Mouse (Mus musculus): ENCODE measurements at regions not wholly inside any gene's neighbourhood (a gene's known extent, or its start where the extent isn't known, plus 50 kb on each side); places are given as distances from the start of the nearest gene placed in this dataset.

DNA sequence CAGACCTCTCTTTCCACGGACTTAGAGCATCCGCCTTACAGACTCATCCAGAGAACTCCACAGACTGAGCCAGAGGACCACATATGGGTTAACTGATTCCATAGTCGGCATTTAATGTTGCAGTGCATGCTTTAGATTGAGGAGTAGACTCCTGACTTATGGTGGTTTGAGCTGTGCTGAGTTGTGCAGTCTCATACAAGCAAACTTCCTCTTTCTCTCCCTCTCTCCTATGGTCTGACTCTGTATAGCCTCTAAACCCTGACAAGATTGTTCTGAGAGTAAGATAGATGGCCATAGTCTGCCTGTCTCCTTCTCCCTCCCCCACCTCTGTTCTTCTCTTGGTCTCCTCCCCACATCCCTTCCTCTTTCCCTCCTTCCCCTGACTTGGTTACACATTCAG, 616.0 kb downstream of the Ryr2 start:
- DNase-seq (ENCODE audit: low spot score): no peak

DNA sequence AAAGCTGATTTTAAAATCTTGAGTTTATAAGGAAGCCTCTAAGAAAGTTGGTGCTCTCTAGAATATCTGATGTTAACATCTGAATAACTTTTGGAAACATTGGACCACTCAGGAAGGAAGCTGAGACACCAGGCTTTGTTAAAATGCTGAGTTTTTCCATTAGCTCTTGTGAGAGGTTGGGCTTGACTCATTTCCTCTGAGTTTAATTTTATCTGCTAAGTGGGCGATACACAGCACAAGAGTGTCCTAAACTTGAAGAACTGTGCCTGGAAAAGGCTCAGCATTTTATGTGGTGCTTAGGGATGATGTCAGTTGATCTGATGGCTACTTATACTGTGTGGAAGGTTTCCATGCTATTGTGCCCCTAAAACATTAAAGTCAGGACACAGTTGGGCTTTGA, 623.6 kb downstream of the Ryr2 start:
- DNase-seq (ENCODE audit: low spot score): no peak

DNA sequence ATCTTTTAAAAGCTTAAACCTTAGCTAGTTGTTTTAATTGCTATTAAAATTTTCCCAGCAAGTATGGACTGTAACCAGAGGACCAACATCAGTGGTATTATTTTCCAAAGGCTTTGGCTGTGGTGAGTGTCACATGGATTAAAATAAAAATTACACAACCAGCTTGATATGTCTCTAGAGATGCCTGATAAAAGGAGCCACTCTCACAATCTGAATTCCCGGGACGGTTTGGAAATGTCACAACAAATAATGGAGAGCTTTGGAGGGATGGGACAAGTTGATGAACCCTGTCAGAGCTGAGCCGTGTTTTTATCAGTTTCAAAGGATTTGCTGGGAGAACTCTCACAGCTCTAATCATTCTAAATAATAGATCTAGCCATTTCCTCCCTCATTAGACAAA, 624.0 kb downstream of the Ryr2 start:
- no peak for DNase-seq (ENCODE audit: low spot score)

DNA sequence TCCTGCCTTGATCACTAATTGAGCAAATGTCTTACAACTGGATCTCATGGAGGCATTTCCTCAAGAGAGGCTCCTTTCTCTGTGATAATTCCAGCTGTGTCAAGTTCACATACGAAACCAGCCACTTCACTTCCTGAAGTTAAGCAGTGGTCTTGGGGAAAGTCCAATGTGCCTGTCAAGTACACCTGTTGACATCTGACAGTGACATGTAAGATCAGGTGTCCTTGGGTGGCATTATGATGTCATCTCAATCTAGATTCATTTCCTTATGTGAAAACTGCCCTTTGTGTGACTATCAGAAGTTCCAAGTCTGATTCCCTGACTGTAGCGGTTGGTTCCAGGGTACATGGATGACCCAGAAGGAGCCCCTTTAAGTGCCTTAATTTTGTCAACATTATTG, 646.5 kb downstream of the Ryr2 start:
- DNase-seq (ENCODE audit: low spot score): no peak

DNA sequence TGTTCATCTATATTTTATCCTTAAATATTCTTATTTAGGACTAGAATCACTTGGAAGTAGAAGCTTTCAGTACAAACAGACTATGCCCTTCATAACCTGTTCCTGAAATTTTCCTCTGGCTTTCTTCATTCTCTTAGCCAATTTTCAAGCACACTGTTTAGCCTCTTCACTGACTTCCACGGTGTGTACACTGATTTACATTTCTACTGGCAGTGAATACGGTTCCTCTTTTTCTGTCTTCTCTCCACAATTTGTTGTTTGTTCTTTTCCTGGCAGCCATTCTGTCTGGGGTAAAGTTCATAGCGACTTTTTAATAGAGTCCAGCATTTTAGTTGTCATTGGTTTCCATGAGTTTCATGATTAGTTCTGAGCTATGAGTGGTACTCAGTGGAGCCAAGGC, 651.6 kb downstream of the Ryr2 start:
- no peak for DNase-seq (ENCODE audit: low spot score)

DNA sequence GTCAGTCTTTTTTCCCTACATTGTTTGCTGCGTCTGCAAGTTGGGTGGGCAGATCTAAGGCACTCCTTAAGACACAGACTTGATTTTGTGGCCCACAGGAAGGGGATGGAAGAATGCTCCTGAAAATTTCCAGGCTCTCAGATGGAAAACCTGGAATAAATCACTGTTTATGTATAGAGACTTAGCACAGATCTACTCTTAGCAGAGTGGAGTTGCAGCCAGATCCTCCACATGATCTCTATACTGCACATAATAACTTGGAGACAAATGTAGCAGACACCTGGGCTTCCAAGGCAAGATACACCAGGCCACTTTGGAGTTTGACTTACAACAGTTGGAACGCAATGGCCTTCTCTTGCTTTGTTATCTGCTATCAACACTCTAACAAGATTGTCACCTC, 654.3 kb downstream of the Ryr2 start:
- no peak for DNase-seq (ENCODE audit: low spot score)

DNA sequence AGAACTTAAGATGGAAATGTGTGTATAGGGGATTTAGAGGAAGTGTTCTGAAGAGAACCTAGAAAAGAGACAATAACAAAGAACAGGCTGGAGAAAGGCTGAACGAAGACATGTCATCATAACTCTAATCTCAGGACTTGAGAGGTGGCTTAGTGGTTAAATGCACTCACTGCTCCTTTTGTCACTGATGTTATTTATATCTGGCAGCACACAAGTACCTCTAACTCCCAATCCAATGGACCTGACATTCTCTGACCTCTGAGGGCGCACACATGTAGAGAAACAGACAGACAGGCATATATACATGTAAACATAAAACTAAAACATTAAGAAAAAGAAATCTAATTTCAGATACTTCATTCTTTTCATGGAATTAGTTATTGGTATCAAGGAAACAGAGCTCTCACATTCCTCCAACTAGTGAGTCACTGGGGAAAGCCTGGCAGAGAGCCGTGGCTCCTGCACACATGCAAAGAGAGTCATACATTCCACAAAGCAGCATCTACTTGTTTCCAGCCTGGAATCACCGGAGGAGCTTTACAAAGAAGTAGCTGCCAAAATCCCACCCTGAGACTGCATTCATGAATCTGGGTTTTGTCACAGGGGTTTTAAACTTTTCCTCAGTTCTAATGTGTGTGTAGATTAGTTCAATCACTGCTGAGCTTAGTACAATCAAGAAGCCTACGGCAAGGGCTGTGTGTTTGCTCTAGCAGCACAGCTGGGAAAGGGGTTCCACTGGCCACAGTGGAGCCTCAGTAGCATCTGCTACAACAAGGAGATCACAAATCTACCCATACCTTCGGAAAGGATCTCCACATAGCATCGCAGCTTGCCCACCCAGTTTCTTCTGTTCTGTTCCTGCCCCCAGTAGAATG, 674.0 kb downstream of the Ryr2 start:
- no peak for DNase-seq (ENCODE audit: low spot score)

DNA sequence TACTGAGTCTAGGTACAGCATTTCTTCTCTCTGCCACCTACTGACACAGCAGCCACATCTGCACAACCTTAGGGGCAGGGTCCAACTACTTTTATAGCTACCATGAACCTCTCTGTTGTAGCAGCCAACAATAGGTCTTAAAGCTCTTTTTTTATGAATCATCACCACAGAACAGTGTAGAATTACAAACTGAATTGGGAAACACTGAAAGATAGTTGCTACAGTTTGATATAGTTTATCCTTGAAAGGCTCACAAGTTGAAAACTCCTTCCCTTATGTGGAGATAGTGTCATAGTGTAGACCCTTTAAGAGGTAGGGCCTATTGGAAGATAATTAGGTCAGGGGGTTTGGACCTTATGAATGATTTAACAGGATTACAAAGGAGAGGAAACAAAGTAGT, 679.9 kb downstream of the Ryr2 start:
- no peak for DNase-seq (ENCODE audit: low spot score)

DNA sequence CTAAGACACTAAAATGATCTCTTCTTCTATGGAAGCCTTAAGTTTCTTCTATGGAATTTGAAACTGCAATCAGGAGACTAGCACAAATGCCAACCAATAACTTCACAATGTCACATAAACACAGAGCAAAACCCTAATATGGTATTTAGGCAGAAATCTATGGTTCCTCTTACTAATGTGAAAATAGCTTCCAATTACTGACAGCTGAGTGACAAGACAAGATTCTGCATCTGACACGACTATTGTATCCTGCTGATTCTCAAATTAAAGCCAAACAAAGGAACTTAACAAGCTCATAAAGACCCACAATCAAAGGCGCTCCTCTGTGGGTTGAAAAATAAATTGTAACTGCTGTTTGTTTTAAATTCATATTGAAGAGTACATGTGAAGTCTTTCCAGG, 714.7 kb downstream of the Ryr2 start:
- peak; percentile 61 for DNase-seq (ENCODE audit: low spot score)

DNA sequence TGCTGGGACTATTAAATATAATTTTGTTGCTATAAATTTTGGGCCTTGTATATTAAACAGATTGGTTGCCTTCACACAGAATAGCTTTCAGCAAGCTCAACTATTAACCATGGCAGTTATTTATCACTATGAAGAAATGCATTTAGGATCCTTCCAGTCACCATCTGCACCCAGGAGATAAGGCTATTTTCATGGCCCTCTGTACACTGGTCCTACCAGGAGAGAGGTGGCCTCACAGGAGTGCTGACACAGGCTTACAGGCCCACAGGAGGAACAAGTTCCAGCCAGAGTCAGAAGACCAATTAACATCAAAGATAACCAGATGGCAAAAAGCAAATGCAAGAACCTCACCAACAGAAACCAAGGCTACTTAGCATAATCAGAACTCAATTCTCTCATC, 731.3 kb downstream of the Ryr2 start:
- no peak for DNase-seq (ENCODE audit: low spot score)

DNA sequence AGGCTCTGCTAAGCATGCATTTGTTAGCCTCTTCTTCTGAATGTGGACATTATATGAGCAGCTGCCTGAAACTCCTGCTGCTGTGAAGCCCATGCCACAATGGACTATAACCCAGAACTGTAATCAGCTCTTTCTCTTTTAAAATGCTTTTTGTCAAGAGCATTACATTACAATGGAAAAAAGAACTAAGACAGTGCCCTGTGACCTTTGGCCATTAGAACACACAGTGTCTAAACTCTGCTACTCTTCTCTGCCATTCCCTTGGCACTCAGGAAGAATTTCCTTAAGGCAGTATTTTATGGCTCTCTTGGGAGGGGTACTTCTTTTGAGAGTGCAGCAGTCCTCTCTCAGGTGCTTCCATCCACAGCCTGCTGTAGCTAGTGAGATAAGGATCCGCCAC, 737.3 kb downstream of the Ryr2 start:
- no peak for DNase-seq (ENCODE audit: low spot score)

DNA sequence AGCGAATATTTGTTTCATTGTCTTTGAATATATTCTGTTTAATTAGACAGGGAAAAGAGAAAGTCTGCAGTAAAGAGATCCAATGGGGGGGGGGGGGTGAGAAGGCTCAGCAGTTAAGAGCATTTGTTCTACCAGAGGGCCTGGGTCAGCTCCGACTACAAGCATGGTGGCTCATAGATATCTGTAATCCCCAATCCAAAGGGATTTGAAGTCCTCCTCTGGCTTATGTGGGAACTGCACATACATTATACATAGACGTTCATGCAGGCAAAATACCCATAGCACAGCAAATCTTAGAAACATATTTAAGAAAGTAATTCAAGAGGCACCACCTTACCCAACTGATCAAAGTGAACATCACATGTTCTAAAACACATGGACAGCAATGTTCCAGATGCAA, 743.9 kb downstream of the Ryr2 start:
- no peak for DNase-seq (ENCODE audit: low spot score)

DNA sequence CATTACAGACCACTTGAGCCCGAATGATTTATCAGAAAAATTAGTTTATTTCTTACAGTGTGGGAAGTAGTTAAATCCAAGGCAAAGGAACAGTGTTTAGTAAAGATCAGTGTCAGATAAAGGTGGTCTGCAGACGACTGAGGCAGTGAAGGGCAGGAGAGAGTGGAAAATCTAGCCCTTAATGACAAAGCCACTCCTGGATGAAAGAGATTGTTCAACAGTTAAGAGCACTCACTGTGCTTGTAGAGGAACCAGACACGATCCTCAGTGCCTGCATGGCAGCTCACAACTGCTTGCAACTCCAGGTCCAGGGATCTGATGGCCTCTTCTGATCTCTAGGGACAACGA, 758.3 kb downstream of the Ryr2 start:
- no peak for DNase-seq (ENCODE audit: low spot score)

DNA sequence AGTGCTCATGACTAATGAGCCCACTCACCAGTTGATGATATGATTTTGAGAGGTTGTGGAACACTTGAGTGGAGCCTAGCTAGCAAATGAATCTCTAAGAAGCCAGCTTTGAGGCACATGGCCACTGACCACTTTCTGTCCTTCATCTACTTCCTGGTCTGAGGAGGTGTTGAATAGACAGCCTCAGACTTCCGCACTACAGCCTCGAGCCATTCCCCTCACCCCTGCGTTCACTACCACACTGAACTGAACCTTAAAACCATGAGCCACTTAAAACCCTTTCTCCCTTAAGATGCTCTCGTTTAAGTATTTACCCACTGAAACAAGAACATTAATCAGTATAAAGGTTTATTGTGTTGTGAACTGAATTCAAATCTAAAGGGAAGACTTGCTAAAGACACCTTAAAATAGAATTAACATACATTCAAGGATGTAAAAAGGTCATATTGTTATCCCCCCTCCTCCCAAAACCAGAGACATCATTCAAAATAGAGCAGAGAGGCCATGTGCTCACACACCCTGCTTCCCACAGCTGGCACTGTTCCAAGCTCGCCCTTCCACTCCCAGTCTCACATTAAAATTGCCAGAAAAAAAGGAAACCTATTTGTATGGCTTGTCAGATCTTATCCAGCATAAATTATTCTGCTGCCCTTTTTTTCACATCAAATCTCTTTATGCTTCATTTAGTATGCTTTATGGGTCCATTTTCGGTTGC, 758.8 kb downstream of the Ryr2 start:
- DNase-seq (ENCODE audit: low spot score): peak; percentile 38

DNA sequence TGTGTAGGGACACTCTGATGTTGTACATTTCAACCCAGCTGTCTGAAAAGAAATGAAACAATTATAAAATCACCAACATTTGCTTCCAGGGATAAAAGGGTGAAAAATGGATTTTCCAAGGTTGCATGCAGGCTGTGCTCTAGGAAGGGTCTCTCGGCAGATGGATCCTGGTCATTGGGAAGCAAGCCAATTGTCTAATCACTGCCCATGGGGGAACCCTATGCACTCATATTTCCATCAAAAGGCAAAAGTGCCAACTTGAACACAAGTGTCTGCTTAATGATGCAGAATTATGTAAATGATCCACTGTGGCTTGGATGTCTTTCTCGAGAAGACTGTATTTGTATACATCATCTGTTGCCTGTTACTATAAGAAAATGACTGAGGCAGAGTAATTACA, 762.2 kb downstream of the Ryr2 start:
- DNase-seq (ENCODE audit: low spot score): no peak

DNA sequence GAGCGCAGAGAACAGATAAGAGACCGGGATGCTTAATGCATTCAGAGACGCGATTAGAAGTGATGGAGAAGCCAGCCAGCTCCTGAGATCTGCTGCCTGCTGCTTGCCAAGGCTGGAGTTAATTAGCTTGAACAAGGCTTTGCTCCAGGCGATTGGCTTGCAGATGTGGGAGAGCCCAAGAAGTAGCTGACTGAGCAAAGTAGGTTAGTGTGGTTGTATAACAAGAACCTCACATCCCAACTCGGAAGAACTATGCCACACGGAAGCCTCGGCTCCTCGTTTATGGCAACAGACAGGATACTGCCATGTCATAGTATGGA, 768.5 kb downstream of the Ryr2 start:
- DNase-seq (ENCODE audit: low spot score): peak; percentile 15

DNA sequence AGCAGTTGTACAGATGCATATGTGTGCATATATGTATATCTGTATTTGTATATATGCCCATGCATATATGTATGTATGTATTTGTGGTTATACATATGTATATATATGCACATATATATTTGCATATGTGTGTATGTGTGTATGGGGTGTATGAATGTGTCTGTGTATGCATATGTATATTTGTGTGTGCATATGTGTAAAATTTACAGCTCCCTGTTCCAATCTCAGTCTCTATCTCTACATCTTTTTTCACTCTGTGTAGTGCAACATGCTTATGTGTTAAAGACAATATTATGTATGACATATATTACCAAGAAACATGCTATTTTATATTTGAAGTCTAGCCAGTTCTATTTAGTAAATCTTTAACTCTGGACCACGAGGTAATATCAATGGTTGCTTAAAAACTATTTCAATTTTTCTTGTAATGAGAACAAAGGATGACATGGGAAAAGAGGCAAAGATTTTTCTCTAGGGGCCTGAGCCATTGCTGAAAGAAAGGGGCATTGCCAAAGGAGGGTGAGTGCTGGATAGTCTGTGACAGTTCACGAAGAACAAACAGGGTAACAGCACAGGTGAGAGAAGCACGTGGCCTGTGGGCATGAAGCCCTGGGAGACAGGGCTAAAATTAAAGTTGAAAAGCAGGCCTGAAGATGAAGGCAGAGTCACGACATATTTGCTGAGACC, 769.0 kb downstream of the Ryr2 start:
- DNase-seq (ENCODE audit: low spot score): no peak

DNA sequence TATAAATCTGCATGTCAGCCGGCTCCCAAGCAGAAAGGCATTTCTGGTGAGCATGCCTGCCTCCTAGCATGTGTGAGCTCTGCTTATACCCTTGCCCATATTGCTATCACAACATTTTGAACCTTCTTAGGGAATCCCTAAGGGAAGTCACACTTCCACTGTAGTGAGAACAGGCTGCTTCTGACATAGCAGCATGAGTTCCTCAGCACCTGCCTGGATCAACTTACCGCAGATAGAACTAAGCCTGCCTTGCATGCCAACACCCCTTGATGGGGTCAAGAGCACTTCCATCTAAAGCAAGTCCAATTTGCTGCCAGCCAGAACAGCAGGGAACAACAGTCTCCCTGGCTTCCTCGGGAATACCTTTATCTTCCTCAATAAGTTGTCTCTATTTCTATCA, 769.8 kb downstream of the Ryr2 start:
- DNase-seq (ENCODE audit: low spot score): no peak

DNA sequence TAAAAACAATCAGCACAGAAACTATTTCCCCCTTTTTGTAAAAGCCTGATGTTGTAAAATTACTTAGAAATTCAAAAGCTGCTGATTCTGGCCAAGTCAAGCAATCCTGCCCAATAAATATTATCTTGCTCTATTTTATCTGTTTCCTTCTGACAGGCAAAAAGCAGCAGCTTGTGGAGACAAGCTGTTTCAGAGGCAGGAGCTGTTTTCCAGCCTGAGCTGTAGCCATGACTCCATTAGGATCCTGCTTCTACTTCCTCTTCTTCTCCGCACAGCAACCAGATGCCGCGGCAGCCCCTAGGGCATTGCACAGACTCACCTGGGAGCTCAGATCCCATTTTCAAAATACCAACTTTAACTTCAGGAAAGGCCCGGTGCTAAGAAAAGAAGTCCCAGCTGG, 774.8 kb downstream of the Ryr2 start:
- no peak for DNase-seq (ENCODE audit: low spot score)

DNA sequence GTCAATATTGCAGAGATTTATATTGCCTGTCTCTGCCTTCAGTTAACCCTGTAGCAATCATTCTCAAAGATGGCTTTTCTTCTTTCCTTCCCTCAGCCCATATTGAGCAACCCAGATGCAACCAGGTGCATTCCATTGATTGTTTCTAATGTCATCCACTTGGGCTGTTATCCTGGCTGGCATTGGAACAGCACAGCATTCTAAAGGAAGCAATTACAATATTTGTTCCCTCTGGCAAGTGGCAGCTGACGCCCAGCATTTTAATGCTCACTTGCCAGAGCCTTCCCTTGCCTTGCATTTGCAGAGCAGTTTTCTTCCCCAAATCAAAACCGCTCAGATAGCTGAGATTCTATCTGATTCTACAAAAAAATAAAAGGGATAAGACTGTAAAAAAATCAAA, 798.0 kb downstream of the Ryr2 start:
- no peak for DNase-seq (ENCODE audit: low spot score)

DNA sequence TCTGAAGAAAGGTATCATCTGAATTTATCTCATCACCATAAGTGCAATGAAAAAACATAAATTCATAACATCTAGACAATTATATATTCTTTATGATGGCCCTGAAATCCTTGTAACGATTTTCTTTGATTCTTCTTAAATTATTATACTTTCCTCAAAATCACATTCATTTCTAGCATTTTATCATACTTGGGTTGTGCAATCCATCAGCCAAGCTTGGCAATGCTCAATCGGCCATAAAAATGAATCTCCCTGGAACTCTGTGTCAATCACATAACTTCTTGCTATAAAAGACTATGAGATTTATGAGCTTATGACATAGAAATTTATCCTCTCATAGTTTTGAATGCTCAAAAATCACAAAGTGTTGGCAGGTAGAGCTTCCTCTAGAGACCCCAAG, 811.3 kb downstream of the Ryr2 start:
- no peak for DNase-seq (ENCODE audit: low spot score)

DNA sequence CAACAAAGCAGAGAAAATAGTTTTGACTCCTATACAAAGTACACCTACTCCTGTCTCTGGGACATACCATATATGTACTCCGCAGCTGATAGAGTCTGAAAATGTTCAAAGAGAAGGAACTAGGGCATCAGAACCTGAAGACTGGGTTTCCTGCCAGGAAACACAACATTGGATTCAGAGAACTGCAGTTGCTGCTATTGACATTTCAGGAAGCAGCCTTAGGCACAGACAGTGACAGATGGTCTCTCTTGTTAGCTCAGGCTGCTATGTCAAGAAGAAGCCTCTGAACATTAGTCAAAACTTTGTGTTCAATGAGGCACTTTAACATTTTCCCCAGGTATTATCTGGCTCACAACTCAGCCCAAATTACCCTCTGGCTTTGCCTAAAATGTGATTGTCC, 812.1 kb downstream of the Ryr2 start:
- no peak for DNase-seq (ENCODE audit: low spot score)

DNA sequence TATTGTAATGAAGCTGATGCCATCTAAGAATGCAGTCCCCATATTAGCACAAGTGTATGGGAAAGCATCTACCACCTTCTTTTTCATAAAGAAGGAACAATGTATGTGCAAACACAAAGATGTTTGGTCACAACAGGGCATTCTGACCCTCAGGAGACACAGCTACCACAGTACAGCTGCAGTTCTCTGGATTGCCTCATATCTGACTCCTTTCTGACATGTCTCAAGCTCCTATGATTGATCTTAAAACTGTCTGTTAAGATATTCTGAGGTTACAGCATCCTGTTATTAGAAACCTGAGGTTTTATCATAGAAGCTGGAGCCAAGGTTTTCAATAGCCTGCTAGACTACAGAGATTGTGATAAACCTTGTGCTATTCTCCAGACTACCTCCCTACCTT, 813.0 kb downstream of the Ryr2 start:
- DNase-seq (ENCODE audit: low spot score): no peak

DNA sequence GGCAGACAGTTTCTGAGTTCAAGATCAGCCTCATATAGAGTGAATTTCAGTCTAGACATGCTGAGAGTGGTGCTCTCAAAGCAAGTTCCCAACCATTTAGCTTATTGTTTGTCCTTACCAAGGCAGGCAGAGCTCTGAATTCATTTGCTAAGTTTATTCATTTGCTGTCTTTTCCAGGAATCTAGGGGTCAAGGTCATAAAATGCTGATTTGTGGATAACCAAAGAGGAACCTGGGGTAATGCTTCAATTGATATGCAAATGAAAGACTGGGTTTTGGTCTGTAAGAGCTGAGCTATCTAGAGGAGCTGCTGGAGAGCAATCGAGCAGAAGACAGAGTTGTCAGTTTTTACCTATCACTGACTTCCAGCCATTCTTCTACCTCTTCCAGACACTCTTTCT, 832.8 kb downstream of the Ryr2 start:
- DNase-seq (ENCODE audit: low spot score): no peak

Measured in retina, embryonic 14.5 days (tissue).